Mouse (Mus musculus): Measurements from ENCODE around the gene Vmn1r65. TPM values are rescaled to one million over a fixed set of nuclear protein-coding genes. Genes with fewer than 3 reads are reported as not detected.

Gene Vmn1r65
- not detected for polyA plus RNA-seq (2014; fragmentation: Illumina TruSeq; extraction: RNeasy Lipid Tissue Mini Kit (QIAGEN cat#74804); ENCODE audit: low read depth, low replicate concordance)

GRCm38 (mm10) chr7:6010910-6011309 is at the start of gene Vmn1r65:
Vmn1r65 (minus strand) TSS chr7:6011010.

GRCm38 (mm10) chr7:6044861-6045260 is 34.1 kb upstream of the Vmn1r65 start, which contains the start of gene Nlrp4c:
Nlrp4c (plus strand) TSS chr7:6045161.

Other genes starting within 250 kb of the Vmn1r65 start
- gene Vmn1r63, start 205.6 kb downstream of the Vmn1r65 start, polyA plus RNA-seq (2014; fragmentation: Illumina TruSeq; extraction: RNeasy Lipid Tissue Mini Kit (QIAGEN cat#74804); ENCODE audit: low read depth, low replicate concordance): not detected
- not detected for gene Vmn1r64, start 126.5 kb downstream of the Vmn1r65 start, polyA plus RNA-seq (2014; fragmentation: Illumina TruSeq; extraction: RNeasy Lipid Tissue Mini Kit (QIAGEN cat#74804); ENCODE audit: low read depth, low replicate concordance)
- gene Nlrp4c, start 34.2 kb upstream of the Vmn1r65 start, polyA plus RNA-seq (2014; fragmentation: Illumina TruSeq; extraction: RNeasy Lipid Tissue Mini Kit (QIAGEN cat#74804); ENCODE audit: low read depth, low replicate concordance): not detected
- gene Zfp787, start 145.0 kb upstream of the Vmn1r65 start, polyA plus RNA-seq (2014; fragmentation: Illumina TruSeq; extraction: RNeasy Lipid Tissue Mini Kit (QIAGEN cat#74804); ENCODE audit: low read depth, low replicate concordance): 4.9 TPM
- gene Zfp444, start 161.2 kb upstream of the Vmn1r65 start, polyA plus RNA-seq (2014; fragmentation: Illumina TruSeq; extraction: RNeasy Lipid Tissue Mini Kit (QIAGEN cat#74804); ENCODE audit: low read depth, low replicate concordance): 7.0 TPM
- not detected for gene Galp, start 186.1 kb upstream of the Vmn1r65 start, polyA plus RNA-seq (2014; fragmentation: Illumina TruSeq; extraction: RNeasy Lipid Tissue Mini Kit (QIAGEN cat#74804); ENCODE audit: low read depth, low replicate concordance)
- gene Zscan5b, start 211.3 kb upstream of the Vmn1r65 start, polyA plus RNA-seq (2014; fragmentation: Illumina TruSeq; extraction: RNeasy Lipid Tissue Mini Kit (QIAGEN cat#74804); ENCODE audit: low read depth, low replicate concordance): not detected
- not detected for gene Epp13, start 241.7 kb upstream of the Vmn1r65 start, polyA plus RNA-seq (2014; fragmentation: Illumina TruSeq; extraction: RNeasy Lipid Tissue Mini Kit (QIAGEN cat#74804); ENCODE audit: low read depth, low replicate concordance)

Measured in kidney, adult 10 weeks (tissue).